Mouse (Mus musculus) embryo, embryonic 11.5 days (tissue): Measurements from ENCODE around the gene Spindoc.
A peak's percentile ranks its signal among the peaks of the same experiment; 100 is the strongest.
"Not testable (repeated sequence)": the region's sequence is repeated elsewhere in the genome, so short reads cannot be mapped to it uniquely, and the experiment has no call there.

Source experiments
- DNase-seq: peaks from one replicate; pipeline ENCODE4 v3.0.0-alpha.2; 2012; ENCODE audit warnings: low read depth, low spot score

Spindoc gene

GRCm38 (mm10) chr19:7400635-7401034 is 17.8 kb upstream of the Spindoc start:
- no peak for DNase-seq

- DNase-seq, result not testable (repeated sequence)
These were observed 16.1 kb upstream of the Spindoc start for GRCm38 (mm10) chr19:7398898-7399297.

GRCm38 (mm10) chr19:7396867-7397826 is 14.4 kb upstream of the Spindoc start:
- not testable (repeated sequence) for DNase-seq

GRCm38 (mm10) chr19:7388488-7388887 is 5.7 kb upstream of the Spindoc start:
- no peak for DNase-seq

- DNase-seq, result no peak
These were observed 3.2 kb upstream of the Spindoc start for GRCm38 (mm10) chr19:7386042-7386441.

- peak; percentile 49 for DNase-seq
These were observed 419 bp downstream of the Spindoc start for GRCm38 (mm10) chr19:7382248-7382902.

- no peak for DNase-seq
These were observed 917 bp downstream of the Spindoc start for GRCm38 (mm10) chr19:7381906-7382247.

- no peak for DNase-seq
These were observed 5.2 kb downstream of the Spindoc start for GRCm38 (mm10) chr19:7377639-7378038.

GRCm38 (mm10) chr19:7374491-7374890 is 8.3 kb downstream of the Spindoc start:
- DNase-seq, result no peak

- DNase-seq, result not testable (repeated sequence)
These were observed 13.3 kb downstream of the Spindoc start for GRCm38 (mm10) chr19:7369469-7369868.

- no peak for DNase-seq
These were observed 29.2 kb downstream of the Spindoc start for GRCm38 (mm10) chr19:7353636-7354035.

GRCm38 (mm10) chr19:7352809-7353495 is 29.8 kb downstream of the Spindoc start:
- no peak for DNase-seq

- no peak for DNase-seq
These were observed 32.8 kb downstream of the Spindoc start for GRCm38 (mm10) chr19:7349993-7350392.

GRCm38 (mm10) chr19:7345235-7345755 is 37.5 kb downstream of the Spindoc start:
- peak; percentile 54 for DNase-seq

GRCm38 (mm10) chr19:7342646-7343045 is 40.1 kb downstream of the Spindoc start:
- DNase-seq, result no peak

- peak; percentile 100 for DNase-seq
These were observed 41.0 kb downstream of the Spindoc start, which contains the start of gene Mark2 for GRCm38 (mm10) chr19:7341512-7342397. Gene Mark2, minus strand, starts transcription at chr19:7341860.

- no peak for DNase-seq
These were observed 41.9 kb downstream of the Spindoc start for GRCm38 (mm10) chr19:7340780-7341475.

GRCm38 (mm10) chr19:7340371-7340779 is 42.4 kb downstream of the Spindoc start:
- DNase-seq, result no peak

- DNase-seq, result no peak
These were observed 42.9 kb downstream of the Spindoc start for GRCm38 (mm10) chr19:7339867-7340266.

GRCm38 (mm10) chr19:7339026-7339425 is 43.8 kb downstream of the Spindoc start:
- DNase-seq, result no peak
